Mouse (Mus musculus): ENCODE data around the gene Midn. TPM values are rescaled to one million over a fixed set of nuclear protein-coding genes. Genes with fewer than 3 reads are reported as not detected.

Gene Midn
- polyA plus RNA-seq, 1 experiment from 2014 or later, result 31.9 TPM

GRCm38 (mm10) chr10:80207201-80207600 is 59.1 kb downstream of the Midn start:
- Histone ChIP-seq H3K4me1 (ENCODE audit: control insufficient read depth, insufficient read depth, low read length) (peaks cover 4% of the 10 kb centered on the region; the same call in 1 of the 2 replicates), H3K9ac (ENCODE audit: low read depth, low read length) (no peak overlapping the region), H3K4me3 (ENCODE audit: low read depth, low read length) (no peak overlapping the region), H3K27ac (ENCODE audit: low read depth, low read length) (no peak overlapping the region), H3K9me3 (replicated peaks; ENCODE audit: control insufficient read depth, low read length) (no peaks in the 10 kb centered on the region), H3K4me2 (no peak overlapping the region), H3K27me3 (ENCODE audit: control insufficient read depth, insufficient read depth, low read length) (0 out of 2 replicates have a peak, but pooled peaks cover 3% of the 10 kb centered on the region), H3K36me3 (ENCODE audit: control insufficient read depth, insufficient read depth, low read length) (no peaks in the 10 kb centered on the region)
- no peak for ATAC-seq (replicated peaks; ENCODE audit: insufficient number of reproducible peaks, low FRiP score, low TSS enrichment)
- 75% methylated on average over 1 of the region's 1 CpGs for WGBS (ENCODE audit: insufficient replicate concordance)

GRCm38 (mm10) chr10:80207676-80208075 is 59.6 kb downstream of the Midn start:
- Histone ChIP-seq H3K9ac (ENCODE audit: low read depth, low read length) (no peak overlapping the region), H3K4me3 (ENCODE audit: low read depth, low read length) (no peak overlapping the region), H3K27ac (ENCODE audit: low read depth, low read length) (no peak overlapping the region), H3K36me3 (ENCODE audit: control insufficient read depth, insufficient read depth, low read length) (no peaks in the 10 kb centered on the region), H3K27me3 (ENCODE audit: control insufficient read depth, insufficient read depth, low read length) (0 out of 2 replicates have a peak, but pooled peaks cover 3% of the 10 kb centered on the region), H3K4me2 (no peak overlapping the region), H3K9me3 (replicated peaks; ENCODE audit: control insufficient read depth, low read length) (no peaks in the 10 kb centered on the region), H3K4me1 (ENCODE audit: control insufficient read depth, insufficient read depth, low read length) (peaks cover 4% of the 10 kb centered on the region; the same call in 1 of the 2 replicates)
- 62% methylated on average over 10 of the region's 10 CpGs for WGBS (ENCODE audit: insufficient replicate concordance)
- ATAC-seq (replicated peaks; ENCODE audit: insufficient number of reproducible peaks, low FRiP score, low TSS enrichment), result no peak

Other genes starting within 250 kb of the Midn start
- gene Med16, start 239.3 kb upstream of the Midn start, polyA plus RNA-seq (2014; fragmentation: Nextera tagmentation; extraction: Ambion mirVana), result 30.9 and 32.0 TPM in 2 replicates
- 8.1 TPM in 1 of 2 replicates, not detected in the other for gene Gm26602, start 237.4 kb upstream of the Midn start, polyA plus RNA-seq (2014; fragmentation: Nextera tagmentation; extraction: Ambion mirVana)
- gene Kiss1r, start 231.3 kb upstream of the Midn start, polyA plus RNA-seq (2014; fragmentation: Nextera tagmentation; extraction: Ambion mirVana), result 0.15 and 0.31 TPM in 2 replicates
- gene R3hdm4, start 227.1 kb upstream of the Midn start, polyA plus RNA-seq (2014; fragmentation: Nextera tagmentation; extraction: Ambion mirVana), result 87.6 and 89.2 TPM in 2 replicates
- 4.3 and 12.7 TPM in 2 replicates for gene Arid3a, start 221.2 kb upstream of the Midn start, polyA plus RNA-seq (2014; fragmentation: Nextera tagmentation; extraction: Ambion mirVana)
- 89.8 and 97.6 TPM in 2 replicates for gene Wdr18, start 188.1 kb upstream of the Midn start, polyA plus RNA-seq (2014; fragmentation: Nextera tagmentation; extraction: Ambion mirVana)
- 0.19 and 0.20 TPM in 2 replicates for gene Grin3b, start 177.6 kb upstream of the Midn start, polyA plus RNA-seq (2014; fragmentation: Nextera tagmentation; extraction: Ambion mirVana)
- 12.8 and 15.6 TPM in 2 replicates for gene Tmem259, start 163.9 kb upstream of the Midn start, polyA plus RNA-seq (2014; fragmentation: Nextera tagmentation; extraction: Ambion mirVana)
- gene Cnn2, start 159.7 kb upstream of the Midn start, polyA plus RNA-seq (2014; fragmentation: Nextera tagmentation; extraction: Ambion mirVana), result 405 and 420 TPM in 2 replicates
- 2.1 and 2.8 TPM in 2 replicates for gene Abca7, start 151.8 kb upstream of the Midn start, polyA plus RNA-seq (2014; fragmentation: Nextera tagmentation; extraction: Ambion mirVana)
- 6.2 and 7.5 TPM in 2 replicates for gene Arhgap45, start 131.6 kb upstream of the Midn start, polyA plus RNA-seq (2014; fragmentation: Nextera tagmentation; extraction: Ambion mirVana)
- 160 and 182 TPM in 2 replicates for gene Polr2e, start 108.5 kb upstream of the Midn start, polyA plus RNA-seq (2014; fragmentation: Nextera tagmentation; extraction: Ambion mirVana)
- gene Gpx4, start 101.1 kb upstream of the Midn start, polyA plus RNA-seq (2014; fragmentation: Nextera tagmentation; extraction: Ambion mirVana), result 711 and 729 TPM in 2 replicates
- 8.4 and 9.6 TPM in 2 replicates for gene Sbno2, start 42.7 kb upstream of the Midn start, polyA plus RNA-seq (2014; fragmentation: Nextera tagmentation; extraction: Ambion mirVana)
- gene Stk11, start 32.5 kb upstream of the Midn start, polyA plus RNA-seq (2014; fragmentation: Nextera tagmentation; extraction: Ambion mirVana), result 16.5 and 20.0 TPM in 2 replicates
- 772 and 785 TPM in 2 replicates for gene Atp5d, start 9.6 kb upstream of the Midn start, polyA plus RNA-seq (2014; fragmentation: Nextera tagmentation; extraction: Ambion mirVana)
- gene Cbarp, start 7.4 kb upstream of the Midn start, polyA plus RNA-seq (2014; fragmentation: Nextera tagmentation; extraction: Ambion mirVana), result 2.5 and 2.7 TPM in 2 replicates
- 49.1 and 52.7 TPM in 2 replicates for gene Cirbp, start 17.7 kb downstream of the Midn start, polyA plus RNA-seq (2014; fragmentation: Nextera tagmentation; extraction: Ambion mirVana)
- 9.6 and 12.4 TPM in 2 replicates for gene 1600002K03Rik, start 24.7 kb downstream of the Midn start, polyA plus RNA-seq (2014; fragmentation: Nextera tagmentation; extraction: Ambion mirVana)
- 13.9 and 14.8 TPM in 2 replicates for gene Efna2, start 31.2 kb downstream of the Midn start, polyA plus RNA-seq (2014; fragmentation: Nextera tagmentation; extraction: Ambion mirVana)
- 34.6 and 38.2 TPM in 2 replicates for gene Mum1, start 78.2 kb downstream of the Midn start, polyA plus RNA-seq (2014; fragmentation: Nextera tagmentation; extraction: Ambion mirVana)
- gene Ndufs7, start 100.8 kb downstream of the Midn start, polyA plus RNA-seq (2014; fragmentation: Nextera tagmentation; extraction: Ambion mirVana), result 499 and 501 TPM in 2 replicates
- gene Gamt, start 112.7 kb downstream of the Midn start, polyA plus RNA-seq (2014; fragmentation: Nextera tagmentation; extraction: Ambion mirVana), result 57.2 and 59.0 TPM in 2 replicates
- gene Dazap1, start 113.2 kb downstream of the Midn start, polyA plus RNA-seq (2014; fragmentation: Nextera tagmentation; extraction: Ambion mirVana), result 28.4 and 29.9 TPM in 2 replicates
- 702 and 828 TPM in 2 replicates for gene Rps15, start 144.2 kb downstream of the Midn start, polyA plus RNA-seq (2014; fragmentation: Nextera tagmentation; extraction: Ambion mirVana)
- 0.55 and 0.69 TPM in 2 replicates for gene Apc2, start 147.7 kb downstream of the Midn start, polyA plus RNA-seq (2014; fragmentation: Nextera tagmentation; extraction: Ambion mirVana)
- 29.7 and 31.0 TPM in 2 replicates for gene 2310011J03Rik, start 172.3 kb downstream of the Midn start, polyA plus RNA-seq (2014; fragmentation: Nextera tagmentation; extraction: Ambion mirVana)
- gene Pcsk4, start 181.2 kb downstream of the Midn start, polyA plus RNA-seq (2014; fragmentation: Nextera tagmentation; extraction: Ambion mirVana), result 0.77 and 1.6 TPM in 2 replicates
- 4.9 and 7.3 TPM in 2 replicates for gene Reep6, start 181.7 kb downstream of the Midn start, polyA plus RNA-seq (2014; fragmentation: Nextera tagmentation; extraction: Ambion mirVana)
- gene Adamtsl5, start 200.1 kb downstream of the Midn start, polyA plus RNA-seq (2014; fragmentation: Nextera tagmentation; extraction: Ambion mirVana), result 2.4 and 3.7 TPM in 2 replicates
- not detected in 2 replicates for gene Plk5, start 208.2 kb downstream of the Midn start, polyA plus RNA-seq (2014; fragmentation: Nextera tagmentation; extraction: Ambion mirVana)
- gene Mex3d, start 239.4 kb downstream of the Midn start, polyA plus RNA-seq (2014; fragmentation: Nextera tagmentation; extraction: Ambion mirVana), result 4.0 and 6.4 TPM in 2 replicates

Data from heart, embryonic 11.5 days (tissue).